Comparison of ENCODE assay signal across 11 mouse cellular contexts in the genomic region with DNA sequence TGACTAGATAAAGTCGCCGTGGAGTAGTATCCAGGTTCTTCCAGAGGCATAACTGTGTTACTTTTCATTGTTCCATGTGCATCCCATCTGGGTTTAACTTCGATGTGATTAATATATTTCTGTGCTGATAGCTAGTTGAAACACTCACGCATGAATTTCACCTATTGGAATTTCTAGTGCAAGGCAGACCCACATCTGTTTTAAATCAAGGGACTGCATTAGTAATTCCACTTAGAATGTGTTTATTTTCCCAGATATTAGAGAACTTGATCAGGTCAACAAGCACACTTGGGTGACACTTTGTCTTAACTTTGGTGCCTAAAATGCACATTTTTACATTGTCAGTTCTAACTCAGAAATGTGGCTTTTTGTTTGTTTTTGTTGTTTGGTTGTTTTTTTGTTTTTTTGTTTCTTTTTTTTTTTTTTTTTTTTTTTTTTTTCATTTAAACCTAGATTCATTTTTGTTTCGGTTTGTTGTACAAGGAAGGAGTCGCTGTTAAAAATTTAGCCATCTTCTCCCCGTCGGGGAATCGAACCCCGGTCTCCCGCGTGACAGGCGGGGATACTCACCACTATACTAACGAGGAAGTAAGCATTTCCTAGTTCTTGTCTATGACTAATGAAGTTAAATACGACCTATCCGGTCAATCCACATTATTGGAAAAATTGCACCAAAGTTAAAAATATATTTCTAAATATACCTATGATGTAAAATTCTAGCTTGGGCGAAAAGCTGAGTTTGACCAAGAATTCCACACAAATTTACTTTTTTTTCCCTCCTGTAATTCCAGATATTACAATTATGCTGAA. TPM values are rescaled to one million over a fixed set of nuclear protein-coding genes. Genes with fewer than 3 reads are reported as not detected.
DNase-seq lines count a peak whose midpoint lies in the region; ATAC-seq and TF ChIP-seq lines count a peak whose summit lies in the region.
"Had no signal": no experiment of that assay in that cellular context is flagged by ENCODE, and none has a peak within 500 bp of the region (broad histone marks: within the 10 kb centered on the region; RNA-seq: fewer than 3 reads in every experiment).

No protein-coding gene starts in this region.

- no peaks in the 10 kb centered on the region for H3K9me3 ChIP-seq in forebrain, embryonic 10.5 days
- H3K9me3 ChIP-seq in forebrain, embryonic 15.5 days = no peaks in the 10 kb centered on the region
- no peaks in the 10 kb centered on the region for H3K9me3 ChIP-seq in ES-E14 (ENCODE audit: control insufficient read depth, insufficient read depth, low read depth, low read length)
- no peaks in the 10 kb centered on the region for H3K9me3 ChIP-seq in heart, embryonic 11.5 days (replicated peaks; ENCODE audit: control insufficient read depth, low read length)
- H3K9me3 ChIP-seq: stomach, embryonic 15.5 days had no signal

- DNase-seq in forebrain, embryonic 10.5 days (ENCODE audit: extremely low spot score, low spot score) = peak; percentile 82
- DNase-seq in ES-E14 (ENCODE audit: low read depth, low spot score) = no peak
- DNase-seq in cerebellum, postnatal 36 days = peak; percentile 54 to 59
- DNase-seq in layer of hippocampus, postnatal 36 days = peak; percentile 41 to 54
- DNase-seq in lung, postnatal 4 days = peak; percentile 69 to 70
- peak; percentile 76 for DNase-seq in splenic B cell, adult 2 months (ENCODE audit: low read depth, low spot score)

- 11% methylated on average over 17 of the region's 17 CpGs for WGBS in forebrain, embryonic 10.5 days
- 14% methylated on average over 17 of the region's 17 CpGs for WGBS in forebrain, embryonic 15.5 days
- 11% methylated on average over 17 of the region's 17 CpGs for WGBS in heart, embryonic 11.5 days (ENCODE audit: insufficient replicate concordance)

- H3K27me3 ChIP-seq in forebrain, embryonic 10.5 days (ENCODE audit: poor library complexity, severe bottlenecking) = no peaks in the 10 kb centered on the region
- no peaks in the 10 kb centered on the region for H3K27me3 ChIP-seq in forebrain, embryonic 15.5 days
- no peaks in the 10 kb centered on the region for H3K27me3 ChIP-seq in heart, embryonic 11.5 days (ENCODE audit: control insufficient read depth, insufficient read depth, low read length)
- H3K27me3 ChIP-seq in splenic B cell, adult 2 months (ENCODE audit: control insufficient read depth, insufficient read depth, low read length, poor library complexity, severe bottlenecking) = no peaks in the 10 kb centered on the region
- H3K27me3 ChIP-seq: Patski; stomach, embryonic 15.5 days had no signal

- ATAC-seq in forebrain, embryonic 15.5 days (replicated peaks) = no peak
- no peak for ATAC-seq in heart, embryonic 11.5 days (replicated peaks; ENCODE audit: insufficient number of reproducible peaks, low FRiP score, low TSS enrichment)
- ATAC-seq: Patski had no signal

- peak overlapping the region; percentile 53 for H3K4me3 ChIP-seq in forebrain, embryonic 10.5 days
- no peak overlapping the region for H3K4me3 ChIP-seq in forebrain, embryonic 15.5 days
- peak overlapping the region in 1 of 2 experiments; percentile 27; a peak in 2 of 4 replicates for H3K4me3 ChIP-seq in ES-E14 (ENCODE audit: insufficient read depth in 1 of 2, low read depth in 1 of 2, low read length in 2 of 2, poor library complexity in 1 of 2, severe bottlenecking in 1 of 2)
- no peak overlapping the region for H3K4me3 ChIP-seq in heart, embryonic 11.5 days (ENCODE audit: low read depth, low read length)

- no peak overlapping the region for H3K4me2 ChIP-seq in forebrain, embryonic 15.5 days (replicated peaks)
- H3K4me2 ChIP-seq in heart, embryonic 11.5 days = peak overlapping the region; percentile 66

- H3K9ac ChIP-seq in forebrain, embryonic 15.5 days (replicated peaks) = no peak overlapping the region
- H3K9ac ChIP-seq in ES-E14 (ENCODE audit: insufficient read depth, low read depth, low read length, poor library complexity, severe bottlenecking) = no peak overlapping the region
- H3K9ac ChIP-seq in heart, embryonic 11.5 days (ENCODE audit: low read depth, low read length) = no peak overlapping the region
- H3K9ac ChIP-seq: stomach, embryonic 15.5 days had no signal

- in situ Hi-C loops in ES-E14 (cut with MboI; ENCODE audit: low sequenced_read_pairs in 2 of 2, unreplicated experiment in 2 of 2) = loop anchor here (10.0 to 25.0 kb wide), 2 partner anchors 90 to 673 kb away; no protein-coding TSS in a partner anchor

- no peaks in the 10 kb centered on the region for H3K36me3 ChIP-seq in forebrain, embryonic 10.5 days (replicated peaks)
- no peaks in the 10 kb centered on the region for H3K36me3 ChIP-seq in forebrain, embryonic 15.5 days
- H3K36me3 ChIP-seq in ES-E14 (ENCODE audit: control insufficient read depth, insufficient read depth, low read length, poor library complexity, severe bottlenecking) = no peaks in the 10 kb centered on the region
- H3K36me3 ChIP-seq in heart, embryonic 11.5 days (ENCODE audit: control insufficient read depth, insufficient read depth, low read length) = no peaks in the 10 kb centered on the region
- no peaks in the 10 kb centered on the region for H3K36me3 ChIP-seq in splenic B cell, adult 2 months (ENCODE audit: control insufficient read depth, insufficient read depth, low read length, poor library complexity, severe bottlenecking)
- H3K36me3 ChIP-seq: stomach, embryonic 15.5 days had no signal

- peaks cover 39% of the 10 kb centered on the region for H3K4me1 ChIP-seq in forebrain, embryonic 10.5 days
- peaks cover 4% of the 10 kb centered on the region; the same call in 1 of the 2 replicates for H3K4me1 ChIP-seq in forebrain, embryonic 15.5 days
- H3K4me1 ChIP-seq in ES-E14 (ENCODE audit: control insufficient read depth in 2 of 2, insufficient read depth in 2 of 2, low read length in 2 of 2, poor library complexity in 1 of 2) = peaks cover 0 to 2% of the 10 kb centered on the region in 2 experiments; a peak in 1 of 4 replicates
- no peaks in the 10 kb centered on the region; the same call in 1 of the 2 replicates for H3K4me1 ChIP-seq in heart, embryonic 11.5 days (ENCODE audit: control insufficient read depth, insufficient read depth, low read length)

- H3K27ac ChIP-seq in forebrain, embryonic 10.5 days = no peak overlapping the region
- no peak overlapping the region for H3K27ac ChIP-seq in forebrain, embryonic 15.5 days (replicated peaks)
- H3K27ac ChIP-seq in ES-E14 (ENCODE audit: insufficient read depth, low read depth, low read length, poor library complexity, severe bottlenecking) = no peak overlapping the region
- no peak overlapping the region for H3K27ac ChIP-seq in heart, embryonic 11.5 days (ENCODE audit: low read depth, low read length)
- H3K27ac ChIP-seq: stomach, embryonic 15.5 days had no signal

TF ChIP-seq in ES-E14, 5 proteins besides CTCF, POLR2A, EP300 and RAD21:
- TF ChIP-seq ZNF384 (IDR thresholded peaks at IDR 0.05; ENCODE audit: low read depth, low read length) = peak; percentile 96
- TF ChIP-seq MAFK (IDR thresholded peaks at IDR 0.05; ENCODE audit: insufficient read depth, low read depth, low read length) = peak; percentile 92
- TF ChIP-seq CHD2 (IDR thresholded peaks at IDR 0.05; ENCODE audit: low read depth, low read length) = no peak
TF ChIP-seq in ES-E14: peak in this region for 2.

RNA-seq across cellular contexts. Expression of gene Zfp184, which starts 9.7 kb away (rescaled TPM):
- polyA plus RNA-seq in forebrain, embryonic 10.5 days (2016; fragmentation: Nextera tagmentation; extraction: Ambion mirVana) = 24.3 and 26.8 TPM in 2 replicates
- 23.6 and 24.7 TPM in 2 replicates for polyA plus RNA-seq in forebrain, embryonic 15.5 days (2015; fragmentation: Nextera tagmentation; extraction: Ambion mirVana)
- total RNA-seq in ES-E14 (2012; rRNA removed) = 5.4 and 6.2 TPM in 2 replicates
- polyA plus RNA-seq in heart, embryonic 11.5 days (2014; fragmentation: Nextera tagmentation; extraction: Ambion mirVana) = 6.7 and 7.6 TPM in 2 replicates
- 1 to 10 TPM; 2.6 to 5.2 TPM for total RNA-seq in layer of hippocampus, postnatal 36 days (2021)

RNA-seq across cellular contexts. Expression of gene Pom121l2, which starts 45.8 kb away (rescaled TPM):
- polyA plus RNA-seq in forebrain, embryonic 10.5 days (2016; fragmentation: Nextera tagmentation; extraction: Ambion mirVana) = 0.09 TPM in 1 of 2 replicates, not detected in the other
- polyA plus RNA-seq in forebrain, embryonic 15.5 days (2015; fragmentation: Nextera tagmentation; extraction: Ambion mirVana) = not detected in 2 replicates
- total RNA-seq in ES-E14 (2012; rRNA removed) = 0.26 and 0.31 TPM in 2 replicates
- polyA plus RNA-seq in heart, embryonic 11.5 days (2014; fragmentation: Nextera tagmentation; extraction: Ambion mirVana) = not detected in 2 replicates
- total RNA-seq in layer of hippocampus, postnatal 36 days (2021) = not detected
- polyA plus RNA-seq: heart, embryonic 16.5 days; Patski had no signal
